8 mouse cellular contexts compared by ENCODE assay signal in the genomic region with DNA sequence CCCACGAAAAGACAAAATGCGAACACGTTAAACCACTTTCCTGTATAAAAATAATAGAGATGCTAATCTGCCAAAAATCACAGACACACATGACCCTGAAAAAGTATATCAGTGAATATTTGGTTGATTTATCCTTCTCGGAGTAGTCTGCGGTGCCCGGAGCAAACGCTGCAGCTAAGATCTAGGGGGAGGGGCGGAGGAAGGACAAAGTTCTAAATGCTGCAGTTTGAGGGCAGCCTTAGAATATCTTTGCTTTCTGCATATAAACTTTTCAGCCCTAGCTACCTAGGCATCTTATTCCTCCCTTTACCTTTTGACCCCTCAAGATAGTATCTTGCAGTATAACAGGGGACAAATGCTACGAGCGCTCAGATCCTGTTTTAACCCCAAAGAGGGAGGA. TPM values are rescaled to one million over a fixed set of nuclear protein-coding genes. Genes with fewer than 3 reads are reported as not detected.
A peak's percentile ranks its signal among the peaks of the same experiment; 100 is the strongest.
DNase-seq lines count a peak whose midpoint lies in the region; ATAC-seq and TF ChIP-seq lines count a peak whose summit lies in the region.

No protein-coding gene starts in this region.

- no peak for DNase-seq in left cerebral cortex, adult 2 months (ENCODE audit: extremely low spot score in 1 of 2, low spot score in 2 of 2)
- DNase-seq in left cerebral cortex, adult 11 months (ENCODE audit: low spot score) = no peak
- peak; percentile 43 for DNase-seq in cerebellum, adult 9-11 months
- no peak for DNase-seq in heart, postnatal 0 days (ENCODE audit: low spot score)
- DNase-seq in left cerebral cortex, postnatal 25 days (ENCODE audit: low spot score in 2 of 2) = no peak
- no peak for DNase-seq in ovary, postnatal 14 days (ENCODE audit: low spot score)
- DNase-seq in adrenal gland, adult 8-10 months = no peak

- 6% methylated on average over 10 of the region's 10 CpGs for WGBS in heart, postnatal 0 days
- WGBS in midbrain, embryonic 16.5 days = under 1% methylated on average over 10 of the region's 10 CpGs

- H3K27ac ChIP-seq in left cerebral cortex, adult 2 months = peak overlapping the region; percentile 96
- H3K27ac ChIP-seq in heart, postnatal 0 days (ENCODE audit: low read depth) = no peak overlapping the region
- H3K27ac ChIP-seq in midbrain, embryonic 16.5 days (ENCODE audit: low read length) = peak overlapping the region; percentile 96

- H3K27me3 ChIP-seq in heart, postnatal 0 days (ENCODE audit: control insufficient read depth, insufficient read depth, low read length) = peaks cover 88% of the 10 kb centered on the region
- peaks cover 1% of the 10 kb centered on the region for H3K27me3 ChIP-seq in midbrain, embryonic 16.5 days (ENCODE audit: control insufficient read depth, insufficient read depth, low read depth, low read length)

- H3K4me3 ChIP-seq in left cerebral cortex, adult 2 months = peak overlapping the region; percentile 50
- peak overlapping the region; percentile 51; the same call in 1 of the 2 replicates for H3K4me3 ChIP-seq in heart, postnatal 0 days (ENCODE audit: low read depth, low read length)
- peak overlapping the region; percentile 60 for H3K4me3 ChIP-seq in midbrain, embryonic 16.5 days (ENCODE audit: low read depth, low read length)

- no peaks in the 10 kb centered on the region for H3K36me3 ChIP-seq in heart, postnatal 0 days (replicated peaks; ENCODE audit: control insufficient read depth, insufficient read depth, low read length)
- no peaks in the 10 kb centered on the region for H3K36me3 ChIP-seq in midbrain, embryonic 16.5 days (ENCODE audit: control insufficient read depth, insufficient read depth, low read length)

- no peak overlapping the region for H3K9ac ChIP-seq in heart, postnatal 0 days (replicated peaks; ENCODE audit: low read depth, low read length)
- H3K9ac ChIP-seq in midbrain, embryonic 16.5 days (ENCODE audit: low read depth, low read length) = peak overlapping the region; percentile 73

- no peaks in the 10 kb centered on the region for H3K9me3 ChIP-seq in heart, postnatal 0 days (replicated peaks; ENCODE audit: control insufficient read depth, low read length)
- no peaks in the 10 kb centered on the region for H3K9me3 ChIP-seq in midbrain, embryonic 16.5 days (replicated peaks; ENCODE audit: control insufficient read depth, low read length, poor library complexity, severe bottlenecking)

- no peak for TF ChIP-seq CTCF in left cerebral cortex, adult 2 months (IDR thresholded peaks at IDR 0.05)
- TF ChIP-seq CTCF in heart, postnatal 0 days (IDR thresholded peaks at IDR 0.05; ENCODE audit: low read depth) = no peak

- intact Hi-C loops in left cerebral cortex, adult 2 months (cut with DNase I) = loop anchor here (5.0 to 10.0 kb wide), 3 partner anchors 451 to 716 kb away; no protein-coding TSS in a partner anchor
- intact Hi-C loops in left cerebral cortex, postnatal 25 days (cut with DNase I) = loop anchor here (5.0 to 10.0 kb wide), 5 partner anchors 301 to 716 kb away; no protein-coding TSS in a partner anchor

- no peak for TF ChIP-seq EP300 in heart, postnatal 0 days (IDR thresholded peaks at IDR 0.05; ENCODE audit: low read depth)

- H3K4me2 ChIP-seq in heart, postnatal 0 days (ENCODE audit: low read depth, low read length) = peak overlapping the region; percentile 85; the same call in 1 of the 2 replicates
- H3K4me2 ChIP-seq in midbrain, embryonic 16.5 days (ENCODE audit: low read length) = peak overlapping the region; percentile 75; the same call in 1 of the 2 replicates

- no peak for ATAC-seq in heart, postnatal 0 days (ENCODE audit: insufficient read depth, low read depth)
- no peak for ATAC-seq in midbrain, embryonic 16.5 days

- peaks cover 16% of the 10 kb centered on the region; the same call in 1 of the 2 replicates for H3K4me1 ChIP-seq in heart, postnatal 0 days (ENCODE audit: control insufficient read depth, insufficient read depth)
- H3K4me1 ChIP-seq in midbrain, embryonic 16.5 days (ENCODE audit: control insufficient read depth, insufficient read depth, low read length) = no peaks in the 10 kb centered on the region; the same call in 1 of the 2 replicates

RNA-seq across cellular contexts. Expression of a gene that starts 1.4 kb away (rescaled TPM):
- 100 to 1,000 TPM; 311 to 384 TPM for total RNA-seq in left cerebral cortex, adult 2 months (2021)
- total RNA-seq in heart, postnatal 0 days (2014; rRNA removed; ENCODE audit: low replicate concordance) = 6.4 and 10.6 TPM in 2 replicates
- polyA plus RNA-seq in heart, postnatal 0 days (2015; fragmentation: Nextera tagmentation; extraction: Ambion mirVana) = 2.4 and 2.8 TPM in 2 replicates
- polyA plus RNA-seq in midbrain, embryonic 16.5 days (2015; fragmentation: Nextera tagmentation; extraction: Ambion mirVana) = 77.0 and 80.2 TPM in 2 replicates
- 100 to 1,000 TPM; 356 to 394 TPM for total RNA-seq in left cerebral cortex, postnatal 25 days (2021)
- total RNA-seq in adrenal gland, adult 8-10 months (2022) = 1 to 10 TPM; 2.8 to 6.1 (median 3.7) TPM

Comparison
In these comparisons a context has a peak if more than half of its experiments do, and no peak if none do; other contexts are left out.
1. RNA of a gene that starts 1.4 kb away (total RNA-seq): 356 to 394 TPM in left cerebral cortex, postnatal 25 days and 311 to 384 TPM in left cerebral cortex, adult 2 months; 6.4 to 10.6 TPM in heart, postnatal 0 days and 2.8 to 6.1 TPM in adrenal gland, adult 8-10 months; every median in the first group is over 10 times any median in the second.
2. Peak in every context shown above with its lines, with median percentiles within 50 percentile points of each other: H3K4me3 ChIP-seq.